Mouse (Mus musculus) splenic B cell, adult 2 months (primary cell): ENCODE data around the gene Pabpc1l.
"Not testable (repeated sequence)": the region's sequence is repeated elsewhere in the genome, so short reads cannot be mapped to it uniquely, and the experiment has no call there.

Experiments
- DNase-seq: peaks from one replicate; pipeline ENCODE4 v3.0.0-alpha.2; 2011; ENCODE audit warnings: low read depth, low spot score
- H3K27me3 ChIP-seq: 2 replicates; pipeline ENCODE4 v1.6.1; 2012; ENCODE audit warnings: mild to moderate bottlenecking, low read length, moderate library complexity, mixed read lengths; ENCODE audit not compliant: control insufficient read depth, poor library complexity, insufficient read depth, severe bottlenecking
- H3K36me3 ChIP-seq: 2 replicates; pipeline ENCODE4 v1.6.1; 2012; ENCODE audit warnings: mild to moderate bottlenecking, low read length, moderate library complexity, mixed read lengths; ENCODE audit not compliant: control insufficient read depth, poor library complexity, insufficient read depth, severe bottlenecking

Pabpc1l gene

DNA sequence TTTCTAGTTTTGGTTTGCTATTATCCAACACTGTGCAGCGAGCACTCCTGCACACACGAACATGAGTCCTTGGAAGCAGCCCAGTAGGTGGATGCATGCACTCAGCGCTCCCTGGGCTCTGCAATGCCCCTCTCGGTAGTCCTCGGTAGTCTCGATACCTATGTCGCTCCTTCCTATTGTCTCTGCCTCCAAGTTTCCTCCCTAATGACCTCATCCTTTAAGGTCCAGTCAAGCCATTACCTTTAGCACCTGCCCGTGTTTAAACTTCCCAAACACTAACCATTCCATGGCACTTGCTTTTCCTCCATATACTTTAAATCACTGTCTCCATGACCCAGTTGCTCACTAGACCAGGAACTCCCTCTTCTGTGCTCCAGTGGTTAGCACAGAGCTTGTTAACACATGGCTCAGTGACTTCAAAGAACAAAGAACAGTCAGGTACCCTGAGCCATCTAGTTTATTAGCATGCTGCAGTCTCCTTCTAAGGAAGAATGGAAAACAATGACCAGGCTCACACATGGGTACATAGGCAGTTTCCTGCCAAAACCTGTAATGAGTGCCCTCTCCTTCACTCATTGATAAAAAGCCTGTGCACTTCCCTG, 34.5 kb downstream of the Pabpc1l start:
- H3K36me3 ChIP-seq, result peaks cover 25% of the 10 kb centered on the region

DNA sequence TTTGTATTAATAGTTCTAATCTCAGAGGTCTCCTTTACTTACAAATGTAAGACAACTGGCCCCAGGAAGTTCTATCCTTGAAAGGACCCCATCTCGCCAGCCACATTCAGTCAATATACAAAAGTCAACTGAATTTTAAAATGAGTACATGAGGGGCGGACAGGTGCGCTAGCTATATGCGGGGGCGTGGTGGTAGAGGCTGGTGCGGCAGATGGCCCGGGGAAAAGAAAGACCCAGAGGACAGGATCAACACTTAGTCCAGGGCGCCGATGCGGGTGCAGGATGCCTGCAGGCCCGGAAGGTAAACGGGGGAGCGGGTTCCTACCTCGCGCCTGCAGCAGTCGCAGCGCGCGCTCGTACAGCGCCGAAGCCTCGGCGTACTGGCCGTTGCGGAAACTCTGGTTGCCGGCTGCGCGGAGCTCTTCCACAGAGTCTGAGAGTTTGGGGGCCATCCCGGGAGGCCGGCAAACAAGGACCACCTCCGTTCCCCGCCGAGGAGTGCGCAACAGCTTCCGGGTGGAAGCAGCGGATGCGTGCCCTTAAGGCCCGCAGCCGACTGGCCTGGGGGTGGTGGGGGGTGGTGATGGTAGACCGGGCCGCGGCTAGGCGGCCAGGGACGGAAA, 45.0 kb downstream of the Pabpc1l start, which contains the start of gene Stk4:
Stk4 (plus strand) TSS at position 181 of the 623 bp plus-strand sequence.
- H3K27me3 ChIP-seq, result no peaks in the 10 kb centered on the region
- H3K36me3 ChIP-seq, result peaks cover 8% of the 10 kb centered on the region
- DNase-seq, result no peak

More for the DNA sequence above, 34.5 kb downstream of the Pabpc1l start:
- no peak for DNase-seq
- H3K27me3 ChIP-seq, result no peaks in the 10 kb centered on the region

DNA sequence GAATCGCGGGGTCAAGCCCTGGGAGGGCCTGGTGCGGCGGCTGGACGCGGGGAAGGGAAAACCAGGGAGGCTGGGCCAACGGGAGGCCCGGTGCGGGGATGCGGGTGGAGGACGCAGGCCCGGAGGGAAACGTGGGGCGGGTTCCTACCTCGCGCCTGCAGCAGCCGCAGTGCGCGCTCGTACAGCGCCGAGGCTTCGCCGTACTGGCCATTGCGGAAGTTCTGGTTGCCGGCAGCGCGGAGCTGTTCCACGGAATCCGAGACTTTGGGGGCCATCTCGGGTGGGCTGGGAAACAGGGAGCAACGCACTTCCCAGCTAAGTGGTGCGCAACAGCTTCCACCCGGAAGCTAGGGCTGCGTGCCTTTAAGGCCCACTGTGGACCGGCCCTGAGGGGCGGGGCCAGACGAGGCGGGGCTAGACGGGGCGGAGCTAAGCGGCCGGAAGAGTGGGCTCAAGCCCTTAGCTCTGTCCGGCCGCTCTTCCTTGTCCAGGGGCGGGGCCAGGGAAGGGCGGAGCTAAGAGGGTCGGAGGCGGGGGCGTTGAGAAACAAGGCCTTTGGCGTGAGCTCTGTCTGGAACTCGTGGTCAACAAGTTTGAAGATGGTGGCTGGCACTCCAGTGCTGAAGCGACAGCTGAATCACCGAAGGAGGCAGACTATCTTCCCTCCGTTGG, 45.7 kb downstream of the Pabpc1l start, which contains the start of gene Tomm34:
Tomm34 (minus strand) TSS at position 405 of the 672 bp plus-strand sequence.
- peak; percentile 94 for DNase-seq
- no peaks in the 10 kb centered on the region for H3K27me3 ChIP-seq
- peaks cover 6% of the 10 kb centered on the region for H3K36me3 ChIP-seq

DNA sequence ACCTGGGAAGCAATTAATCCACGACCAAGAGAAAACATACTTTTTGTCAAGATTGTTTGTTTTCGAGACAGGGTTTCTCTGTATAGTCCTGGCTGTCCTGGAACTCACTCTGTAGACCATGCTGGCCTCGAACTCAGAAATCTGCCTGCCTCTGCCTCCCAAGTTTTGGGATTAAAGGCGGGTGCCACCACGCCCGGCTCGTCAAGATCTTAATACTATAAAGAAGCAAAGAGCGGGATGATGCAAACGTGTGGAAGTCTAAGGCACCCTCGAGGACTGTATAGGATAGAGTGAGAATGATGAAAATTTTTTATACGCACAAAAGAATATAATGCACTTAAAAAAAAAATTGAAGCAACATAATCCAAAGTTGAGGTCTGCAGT, 46.2 kb downstream of the Pabpc1l start:
- not testable (repeated sequence) for H3K36me3 ChIP-seq, DNase-seq, H3K27me3 ChIP-seq

DNA sequence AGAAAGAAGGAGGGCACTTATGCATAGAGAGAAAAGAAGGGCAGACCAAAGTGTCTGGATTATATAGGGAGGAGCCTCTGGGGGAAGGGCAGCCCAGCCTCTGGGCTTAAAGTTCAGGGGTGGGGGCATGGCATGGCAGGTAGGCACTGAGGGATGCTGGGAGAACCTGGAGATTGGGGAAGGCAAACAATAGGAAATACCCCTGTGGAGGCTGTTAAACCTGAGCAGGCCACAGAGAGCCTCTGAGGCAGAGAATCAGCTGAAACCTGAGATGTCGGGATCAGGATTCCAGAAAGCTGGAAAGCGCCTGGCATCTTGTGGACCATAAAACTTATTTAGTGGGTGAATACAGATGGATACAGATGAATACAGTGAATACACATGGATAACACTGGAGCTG, 46.9 kb downstream of the Pabpc1l start:
- H3K27me3 ChIP-seq, result no peaks in the 10 kb centered on the region
- DNase-seq, result no peak

DNA sequence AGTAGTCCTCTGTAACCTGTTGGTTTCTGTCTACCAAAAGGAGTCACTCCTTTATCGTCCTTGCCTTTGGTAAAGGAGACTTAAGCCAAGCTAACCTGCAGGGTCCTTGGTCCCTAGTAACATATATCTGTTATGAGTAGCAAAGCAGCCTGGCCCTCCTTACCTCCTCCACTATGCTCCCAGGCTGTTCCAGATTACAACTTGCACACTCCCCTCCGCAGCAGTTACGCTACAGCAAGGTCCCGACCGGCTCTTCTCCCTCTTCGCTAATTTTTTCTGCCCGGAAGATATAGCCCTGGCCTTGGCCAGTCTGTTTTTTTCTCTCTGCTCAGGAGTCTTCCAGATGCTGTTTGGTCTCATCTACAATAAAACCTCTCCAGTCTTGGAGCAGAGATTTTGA, 47.9 kb downstream of the Pabpc1l start:
- Histone ChIP-seq H3K36me3 (no peaks in the 10 kb centered on the region; the same call in 1 of the 2 replicates), H3K27me3 (no peaks in the 10 kb centered on the region)
- DNase-seq, result no peak

More for the DNA sequence above, 46.9 kb downstream of the Pabpc1l start:
- H3K36me3 ChIP-seq, result no peaks in the 10 kb centered on the region; the same call in 1 of the 2 replicates

DNA sequence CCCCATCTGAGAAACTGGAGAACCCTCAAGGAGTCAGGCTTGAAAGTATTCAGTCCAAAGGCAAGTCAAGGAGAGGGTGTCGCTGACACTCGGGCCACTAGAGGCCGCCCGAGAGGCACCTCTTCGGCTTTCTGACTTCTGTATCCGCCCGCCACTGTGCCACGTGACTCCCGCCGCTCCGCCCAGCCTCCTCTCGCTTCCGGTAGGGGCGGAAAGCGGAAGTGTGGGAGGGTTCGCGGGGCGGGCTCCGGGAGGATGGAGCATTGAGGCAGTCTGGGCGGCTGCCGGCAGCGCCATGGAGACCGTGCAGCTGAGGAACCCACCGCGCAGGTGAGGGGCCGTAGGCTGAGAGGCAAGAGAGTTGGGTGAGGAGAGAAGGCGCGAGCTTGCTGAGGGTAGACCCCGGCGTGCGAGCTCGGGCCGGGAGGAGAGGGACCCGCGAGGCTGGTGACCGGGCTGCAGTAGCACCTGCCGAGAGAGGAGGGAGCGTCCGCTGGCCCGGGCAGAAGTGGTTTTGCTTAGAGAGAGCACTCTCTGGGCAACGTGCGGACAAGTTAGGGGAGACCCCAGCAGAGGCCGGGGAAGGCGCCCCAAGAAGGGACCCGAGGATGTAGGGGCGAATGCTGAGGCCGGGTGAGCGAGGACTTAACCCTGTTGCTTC, 48.8 kb downstream of the Pabpc1l start:
- Histone ChIP-seq H3K36me3 (no peaks in the 10 kb centered on the region), H3K27me3 (no peaks in the 10 kb centered on the region)
- peak; percentile 98 for DNase-seq

DNA sequence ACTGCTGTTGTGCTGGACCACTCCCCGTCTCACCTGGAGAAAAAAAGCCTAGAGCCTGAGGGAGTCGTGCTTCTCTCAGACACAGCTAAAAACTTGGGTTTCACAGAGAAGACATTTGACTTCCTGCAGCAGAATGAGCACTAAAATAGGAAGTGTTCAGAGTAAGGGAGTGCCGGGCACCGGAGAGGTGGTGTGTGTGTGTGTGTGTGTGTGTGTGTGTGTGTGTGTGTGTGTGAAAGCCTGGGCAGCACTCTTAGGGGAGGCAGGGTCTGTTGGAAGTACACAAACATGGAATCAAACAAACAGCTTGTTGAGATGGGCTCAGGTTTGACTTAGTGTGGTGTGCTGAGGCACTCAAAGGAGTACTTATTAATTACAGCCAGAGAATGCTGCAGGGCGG, 49.8 kb downstream of the Pabpc1l start:
- peak; percentile 73 for DNase-seq
- H3K27me3 ChIP-seq, result no peaks in the 10 kb centered on the region
- peaks cover under 1% of the 10 kb centered on the region; the same call in 1 of the 2 replicates for H3K36me3 ChIP-seq

DNA sequence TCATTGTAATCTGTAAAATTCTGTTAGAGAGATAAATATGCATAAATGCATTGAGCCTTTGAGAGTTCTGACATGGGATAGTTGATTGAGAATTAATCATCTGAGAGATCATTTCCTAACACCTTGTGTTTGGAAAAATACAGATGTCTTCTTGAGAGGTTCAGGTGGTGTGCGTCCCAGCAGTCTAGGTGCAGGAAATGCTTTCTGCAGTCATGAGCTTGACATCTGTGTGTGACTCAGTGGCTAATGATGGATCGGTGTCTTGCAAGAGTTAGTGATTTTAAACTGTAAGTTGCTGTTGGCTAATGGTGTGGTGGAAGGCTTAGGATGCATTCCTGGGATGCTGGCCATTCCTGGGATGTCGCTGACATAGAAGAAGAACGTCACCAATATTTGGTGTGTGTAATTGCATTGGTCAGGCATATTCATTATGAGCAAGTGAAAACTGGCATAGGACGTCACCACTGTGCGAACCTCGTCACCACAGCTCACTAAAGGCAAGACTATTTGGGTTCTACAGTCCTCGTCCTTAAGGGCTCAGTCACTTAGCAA, 51.7 kb downstream of the Pabpc1l start:
- DNase-seq, result no peak
- Histone ChIP-seq H3K36me3 (peaks cover 14% of the 10 kb centered on the region), H3K27me3 (no peaks in the 10 kb centered on the region)

DNA sequence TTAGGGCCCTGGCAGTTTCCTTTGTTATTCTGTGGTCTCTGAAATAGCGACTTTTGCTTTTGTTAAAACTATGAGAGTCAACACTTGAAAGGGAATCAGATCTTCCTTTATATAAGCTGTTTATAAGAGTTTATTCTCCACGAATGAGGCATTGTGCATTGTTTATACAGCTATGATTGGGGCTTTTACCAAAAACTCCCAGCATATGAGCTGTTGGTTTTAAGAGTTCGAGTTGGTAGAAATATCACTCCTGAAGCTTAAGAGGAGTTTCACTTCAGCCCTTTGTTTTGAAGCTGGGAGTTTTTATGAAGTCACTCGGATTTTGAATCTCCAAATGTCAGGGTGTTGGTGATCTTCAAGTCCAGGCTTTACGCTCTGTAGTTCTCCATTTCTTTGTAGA, 52.6 kb downstream of the Pabpc1l start:
- no peaks in the 10 kb centered on the region for H3K27me3 ChIP-seq
- peaks cover 20% of the 10 kb centered on the region for H3K36me3 ChIP-seq
- peak; percentile 26 for DNase-seq

DNA sequence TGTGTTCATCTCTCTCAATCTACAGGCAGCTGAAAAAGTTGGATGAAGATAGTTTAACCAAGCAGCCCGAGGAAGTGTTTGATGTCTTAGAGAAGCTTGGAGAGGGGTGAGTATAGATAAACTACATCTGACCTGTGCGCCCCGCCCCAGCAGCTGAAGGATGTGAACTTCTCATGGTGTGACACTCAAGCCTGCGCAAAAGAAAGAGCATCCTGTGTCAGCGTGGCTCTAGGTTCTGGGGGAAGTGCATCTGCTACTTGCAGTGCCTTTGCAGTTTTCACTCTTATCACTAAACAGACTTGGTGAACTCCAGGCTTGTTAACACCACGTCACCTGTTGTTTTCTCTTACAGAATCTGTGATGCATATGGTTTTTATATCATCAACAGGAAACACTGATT, 54.2 kb downstream of the Pabpc1l start:
- peaks cover 20% of the 10 kb centered on the region for H3K36me3 ChIP-seq
- DNase-seq, result peak; percentile 72
- H3K27me3 ChIP-seq, result no peaks in the 10 kb centered on the region

DNA sequence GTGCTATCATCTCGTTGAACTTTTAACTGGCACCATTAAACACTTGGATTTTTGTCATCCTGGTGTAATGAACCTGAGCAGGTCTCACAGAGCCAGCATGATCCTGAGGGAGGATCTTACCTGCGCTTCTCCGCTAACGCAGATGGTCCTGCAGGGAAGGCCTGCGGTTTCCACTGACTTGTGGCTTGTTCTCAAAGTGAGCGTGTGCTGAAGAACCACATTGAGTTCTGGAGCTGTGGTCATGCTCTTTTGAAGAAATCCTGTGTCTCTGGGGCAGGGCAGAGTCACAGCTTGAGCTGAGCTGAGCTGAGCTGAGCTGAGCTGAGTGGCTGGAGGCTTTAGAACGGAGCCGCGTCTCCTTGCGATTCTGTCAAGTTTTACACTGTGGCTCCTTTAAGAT, 56.3 kb downstream of the Pabpc1l start:
- H3K27me3 ChIP-seq, result no peaks in the 10 kb centered on the region
- H3K36me3 ChIP-seq, result peaks cover 21% of the 10 kb centered on the region
- no peak for DNase-seq

DNA sequence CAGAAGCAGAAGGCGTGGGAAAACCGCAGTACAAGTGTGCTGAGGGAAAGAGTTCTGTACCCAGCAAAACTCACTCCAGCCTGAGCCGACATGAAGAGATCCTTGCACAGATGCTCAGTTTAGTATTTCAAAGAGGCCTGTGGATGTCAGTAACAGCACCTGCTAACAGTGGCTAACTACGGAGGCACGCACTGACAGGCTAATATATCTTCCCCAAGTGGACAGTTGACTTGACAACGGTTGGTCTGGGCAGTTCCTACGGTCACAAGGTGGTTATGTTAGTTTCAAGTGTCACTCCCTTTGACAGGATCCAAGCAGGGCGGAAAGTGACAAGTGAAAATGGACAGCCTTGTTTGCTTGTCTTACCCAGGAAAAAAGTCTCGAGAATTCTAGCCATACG, 56.9 kb downstream of the Pabpc1l start:
- no peak for DNase-seq
- Histone ChIP-seq H3K36me3 (peaks cover 25% of the 10 kb centered on the region), H3K27me3 (no peaks in the 10 kb centered on the region)

DNA sequence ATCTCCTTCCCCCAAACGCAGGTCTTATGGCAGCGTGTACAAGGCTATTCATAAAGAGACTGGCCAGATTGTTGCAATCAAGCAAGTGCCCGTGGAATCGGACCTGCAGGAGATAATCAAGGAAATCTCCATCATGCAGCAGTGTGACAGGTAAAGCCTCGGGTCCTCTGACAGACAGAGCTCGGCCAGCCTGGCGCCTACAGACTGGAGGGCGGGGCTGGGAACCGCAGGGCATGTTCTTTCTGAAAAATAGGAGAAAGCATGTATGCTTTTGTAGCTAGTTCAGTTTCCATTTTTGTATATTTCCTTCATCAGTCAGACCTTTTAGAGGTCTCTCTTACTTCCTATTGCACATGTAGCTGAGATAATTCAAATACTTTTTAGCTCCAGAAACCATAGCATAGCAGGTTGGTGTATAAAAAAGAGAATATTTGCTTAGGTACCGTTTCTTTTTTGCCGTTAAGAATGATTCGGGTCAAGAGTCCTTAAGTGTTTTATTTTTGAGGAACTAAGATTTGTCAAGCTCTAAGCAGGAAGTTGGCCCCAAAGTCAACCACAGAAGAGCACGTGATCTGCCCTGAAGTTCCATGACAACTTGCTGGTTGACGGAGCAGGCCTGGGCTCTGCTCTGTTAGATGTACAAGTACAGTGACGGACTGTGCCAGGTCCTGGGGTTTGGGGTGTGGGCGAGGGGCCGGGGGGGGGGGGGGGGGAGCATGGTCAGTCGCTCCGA, 58.5 kb downstream of the Pabpc1l start:
- peak; percentile 95 for DNase-seq

More for the DNA sequence above, 58.5 kb downstream of the Pabpc1l start:
- no peaks in the 10 kb centered on the region for H3K27me3 ChIP-seq
- H3K36me3 ChIP-seq, result peaks cover 31% of the 10 kb centered on the region
